In the genomic region with DNA sequence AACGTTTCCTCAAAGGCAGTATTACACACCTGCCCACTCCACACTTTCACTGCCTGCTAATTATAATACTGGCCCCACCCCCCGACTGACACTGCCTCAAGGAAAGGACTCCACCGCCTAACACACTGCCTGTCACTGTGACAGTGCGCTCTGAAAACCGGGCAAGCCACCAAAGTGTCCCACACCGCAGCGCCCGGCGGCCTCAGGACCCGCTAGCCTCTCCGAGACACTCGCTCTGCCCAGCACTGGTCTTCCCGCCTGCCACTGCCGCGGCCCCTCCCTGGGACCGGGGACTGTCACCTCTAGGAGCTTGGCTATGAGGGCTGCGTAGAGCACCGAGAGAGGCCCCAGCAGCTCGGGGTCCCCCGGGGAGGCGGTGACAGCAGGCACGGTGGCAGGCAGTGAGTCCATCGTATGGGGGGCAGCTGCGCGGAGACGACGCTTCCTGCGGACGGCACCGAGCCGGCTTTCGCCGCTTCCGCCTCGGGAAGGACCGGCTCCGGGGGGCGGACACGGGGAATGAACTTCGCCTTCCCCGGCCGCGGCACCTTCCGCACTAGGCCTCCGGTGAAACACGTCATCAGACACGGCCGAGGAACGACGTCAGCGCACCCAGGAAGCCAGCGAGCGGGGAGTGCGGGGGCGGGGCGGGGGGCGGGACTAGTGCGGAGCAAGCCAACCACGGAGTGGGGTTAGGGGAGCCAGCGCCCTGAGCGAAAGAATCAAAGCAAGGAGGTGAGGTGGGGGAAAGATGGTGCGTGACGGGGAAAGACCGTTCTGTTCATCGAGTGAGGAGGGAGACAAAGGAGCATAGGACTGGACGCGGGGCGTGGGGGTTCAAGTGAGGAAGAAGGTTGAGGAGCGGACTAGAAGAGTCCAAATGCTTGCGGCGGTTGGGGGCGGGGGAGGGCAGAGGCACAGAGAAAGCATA, we compare ENCODE assay signal across 8 mouse cellular contexts. TPM values are rescaled to one million over a fixed set of nuclear protein-coding genes. Genes with fewer than 3 reads are reported as not detected.
DNase-seq lines count a peak whose midpoint lies in the region; ATAC-seq lines count a peak whose summit lies in the region.

No protein-coding gene starts in this region.

- H3K9ac ChIP-seq in heart, embryonic 13.5 days: peak overlapping the region; percentile 93
- peak overlapping the region; percentile 94 for H3K9ac ChIP-seq in liver, embryonic 12.5 days

- DNase-seq in CD8-positive naive resting alpha-beta T cell, adult 2 months (ENCODE audit: low read depth in 2 of 2, low spot score in 2 of 2): peak; percentile 84 to 85
- DNase-seq in c-Kit-negative CD71-positive TER-119-positive erythroid progenitor cells, embryonic 14.5 days (ENCODE audit: low read depth, low spot score): peak; percentile 82
- DNase-seq in fat pad, adult 2 months (ENCODE audit: extremely low read depth, low read depth, low spot score): peak; percentile 19
- DNase-seq in kidney, postnatal 10 days: peak; percentile 94
- DNase-seq in naive thymus-derived CD4-positive, alpha-beta T cell, adult 2 months (ENCODE audit: low read depth): peak; percentile 95
- DNase-seq in splenic B cell, adult 2 months (ENCODE audit: low read depth, low spot score): peak; percentile 94

- ATAC-seq in heart, embryonic 13.5 days (ENCODE audit: extremely low read depth, insufficient number of reproducible peaks, low FRiP score, low TSS enrichment): peak; percentile 99
- peak; percentile 95 for ATAC-seq in liver, embryonic 12.5 days

- peak overlapping the region; percentile 81 for H3K27ac ChIP-seq in heart, embryonic 13.5 days (replicated peaks)
- H3K27ac ChIP-seq in liver, embryonic 12.5 days: peak overlapping the region; percentile 97

- peaks cover 51% of the 10 kb centered on the region for H3K36me3 ChIP-seq in heart, embryonic 13.5 days
- H3K36me3 ChIP-seq in liver, embryonic 12.5 days: peaks cover 42% of the 10 kb centered on the region
- peaks cover 2% of the 10 kb centered on the region; the same call in 1 of the 2 replicates for H3K36me3 ChIP-seq in splenic B cell, adult 2 months (ENCODE audit: control insufficient read depth, insufficient read depth, low read length, poor library complexity, severe bottlenecking)

- H3K4me3 ChIP-seq in heart, embryonic 13.5 days: peak overlapping the region; percentile 79
- peak overlapping the region; percentile 97 for H3K4me3 ChIP-seq in liver, embryonic 12.5 days

- H3K9me3 ChIP-seq in heart, embryonic 13.5 days: no peaks in the 10 kb centered on the region
- no peaks in the 10 kb centered on the region for H3K9me3 ChIP-seq in liver, embryonic 12.5 days (replicated peaks)

- H3K4me2 ChIP-seq in heart, embryonic 13.5 days: peak overlapping the region; percentile 96
- peak overlapping the region; percentile 93 for H3K4me2 ChIP-seq in liver, embryonic 12.5 days

- H3K4me1 ChIP-seq in heart, embryonic 13.5 days: peaks cover 14% of the 10 kb centered on the region
- peaks cover 13% of the 10 kb centered on the region for H3K4me1 ChIP-seq in liver, embryonic 12.5 days

- no peaks in the 10 kb centered on the region for H3K27me3 ChIP-seq in heart, embryonic 13.5 days (replicated peaks)
- no peaks in the 10 kb centered on the region for H3K27me3 ChIP-seq in liver, embryonic 12.5 days (replicated peaks)
- no peaks in the 10 kb centered on the region for H3K27me3 ChIP-seq in splenic B cell, adult 2 months (ENCODE audit: control insufficient read depth, insufficient read depth, low read length, poor library complexity, severe bottlenecking)

- WGBS in heart, embryonic 13.5 days: under 1% methylated on average over 72 of the region's 72 CpGs
- WGBS in liver, embryonic 12.5 days (ENCODE audit: insufficient replicate concordance): under 1% methylated on average over 70 of the region's 72 CpGs

RNA-seq across cellular contexts. Expression of a gene that starts 24.2 kb away (rescaled TPM):
- 57.9 and 60.5 TPM in 2 replicates for polyA plus RNA-seq in heart, embryonic 13.5 days (2015; fragmentation: Nextera tagmentation; extraction: Ambion mirVana)
- polyA plus RNA-seq in liver, embryonic 12.5 days (2016; fragmentation: Nextera tagmentation; extraction: Ambion mirVana): 48.0 and 49.3 TPM in 2 replicates

RNA-seq across cellular contexts. Expression of a gene that starts 43.6 kb away (rescaled TPM):
- 13.5 and 13.8 TPM in 2 replicates for polyA plus RNA-seq in heart, embryonic 13.5 days (2015; fragmentation: Nextera tagmentation; extraction: Ambion mirVana)
- polyA plus RNA-seq in liver, embryonic 12.5 days (2016; fragmentation: Nextera tagmentation; extraction: Ambion mirVana): 9.5 and 9.6 TPM in 2 replicates

RNA-seq across cellular contexts. Expression of a gene that starts 48.1 kb away (rescaled TPM):
- 35.9 and 36.6 TPM in 2 replicates for polyA plus RNA-seq in heart, embryonic 13.5 days (2015; fragmentation: Nextera tagmentation; extraction: Ambion mirVana)
- 24.4 and 26.4 TPM in 2 replicates for polyA plus RNA-seq in liver, embryonic 12.5 days (2016; fragmentation: Nextera tagmentation; extraction: Ambion mirVana)

RNA-seq across cellular contexts. Expression of a gene that starts 48.8 kb away (rescaled TPM):
- 28.3 and 29.3 TPM in 2 replicates for polyA plus RNA-seq in heart, embryonic 13.5 days (2015; fragmentation: Nextera tagmentation; extraction: Ambion mirVana)
- 26.7 and 26.9 TPM in 2 replicates for polyA plus RNA-seq in liver, embryonic 12.5 days (2016; fragmentation: Nextera tagmentation; extraction: Ambion mirVana)

Comparison
In these comparisons a context has a peak if more than half of its experiments do, and no peak if none do; other contexts are left out.
1. Peak in every context shown above with its lines: DNase-seq, ATAC-seq, H3K4me3 ChIP-seq and H3K27ac ChIP-seq.
2. DNase-seq: peak in every context shown above with its lines; median percentile 95 in naive thymus-derived CD4-positive, alpha-beta T cell, adult 2 months; 94 in kidney, postnatal 10 days; 94 in splenic B cell, adult 2 months; 84 in CD8-positive naive resting alpha-beta T cell, adult 2 months; 82 in c-Kit-negative CD71-positive TER-119-positive erythroid progenitor cells, embryonic 14.5 days; 19 in fat pad, adult 2 months.